Mouse (Mus musculus): ENCODE data around the gene Grk1. TPM values are rescaled to one million over a fixed set of nuclear protein-coding genes. Genes with fewer than 3 reads are reported as not detected.

Gene Grk1
- polyA plus RNA-seq, 1 experiment from 2014 or later: not detected

DNA sequence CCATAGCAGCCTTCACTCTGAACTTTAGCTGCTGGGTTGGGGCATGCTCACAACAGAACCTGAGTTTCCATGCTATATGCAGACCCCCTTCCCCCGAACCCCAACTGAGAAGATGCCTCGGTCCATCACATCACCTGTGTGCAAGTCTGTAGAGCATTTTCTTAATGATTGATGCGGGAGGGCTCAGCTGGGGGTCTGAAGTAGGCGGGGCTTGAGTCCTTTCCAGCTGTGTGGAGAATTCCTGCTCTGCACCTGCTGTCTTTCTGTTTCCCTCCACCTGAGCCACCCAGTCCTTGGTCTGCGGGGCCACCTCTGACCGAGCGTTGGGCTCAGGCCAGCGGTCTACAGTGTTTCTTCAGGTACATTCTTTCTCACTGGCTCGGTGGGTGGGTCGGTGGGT is 30.0 kb downstream of the Grk1 start, which contains the start of gene Tmem255b:
TSS of gene Tmem255b (plus strand) at position 301 of the 400 bp plus-strand sequence.
- Histone ChIP-seq H3K27me3 (replicated peaks; ENCODE audit: control insufficient read depth, insufficient read depth, low read length) (peaks cover 27% of the 10 kb centered on the region), H3K4me2 (ENCODE audit: low read depth, low read length) (no peak within 1 kb of the TSS), H3K9ac (ENCODE audit: low read depth, low read length) (no peak within 1 kb of the TSS), H3K27ac (replicated peaks; ENCODE audit: low read depth, low read length) (no peak within 1 kb of the TSS), H3K4me1 (ENCODE audit: control insufficient read depth, insufficient read depth, low read length) (no peaks in the 10 kb centered on the region), H3K9me3 (ENCODE audit: control insufficient read depth, low read length) (no peaks in the 10 kb centered on the region), H3K4me3 (ENCODE audit: low read depth, low read length) (no peak within 1 kb of the TSS), H3K36me3 (ENCODE audit: control insufficient read depth, insufficient read depth, low read length) (no peaks in the 10 kb centered on the region)
- no peak for ATAC-seq (ENCODE audit: low read depth)
- 17% methylated on average over 10 of the region's 10 CpGs for WGBS
- DNase-seq (ENCODE audit: low spot score): no peak

DNA sequence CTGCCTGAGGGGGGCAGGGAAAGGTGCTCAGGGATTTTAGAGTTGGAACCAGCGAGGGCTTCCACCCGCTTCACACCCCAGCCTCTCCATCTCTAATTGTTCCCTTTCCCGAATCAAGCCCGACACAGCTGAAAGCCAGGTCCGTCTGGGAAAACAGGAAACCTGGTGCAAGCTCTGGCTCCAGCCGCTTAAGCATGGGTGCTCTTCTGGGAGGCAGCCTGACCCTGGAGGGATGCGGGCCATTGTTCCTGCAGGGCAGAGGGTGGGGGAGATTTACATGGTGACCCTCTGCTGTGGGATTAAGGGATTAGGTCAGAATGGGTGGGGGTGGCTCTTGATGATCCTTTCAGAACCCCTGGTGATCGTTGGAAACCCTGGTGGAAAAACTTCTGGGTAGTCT is 31.2 kb downstream of the Grk1 start:
- no peak overlapping the region for H3K27ac ChIP-seq (replicated peaks; ENCODE audit: low read depth, low read length)
- ATAC-seq (ENCODE audit: low read depth) (no peak), DNase-seq (ENCODE audit: low spot score) (no peak)
- no peaks in the 10 kb centered on the region for H3K4me1 ChIP-seq (ENCODE audit: control insufficient read depth, insufficient read depth, low read length)
- H3K4me3 ChIP-seq (ENCODE audit: low read depth, low read length): no peak overlapping the region
- H3K4me2 ChIP-seq (ENCODE audit: low read depth, low read length): no peak overlapping the region
- no peaks in the 10 kb centered on the region for H3K36me3 ChIP-seq (ENCODE audit: control insufficient read depth, insufficient read depth, low read length)
- H3K27me3 ChIP-seq (replicated peaks; ENCODE audit: control insufficient read depth, insufficient read depth, low read length): peaks cover 27% of the 10 kb centered on the region
- H3K9ac ChIP-seq (ENCODE audit: low read depth, low read length): no peak overlapping the region
- no peaks in the 10 kb centered on the region for H3K9me3 ChIP-seq (ENCODE audit: control insufficient read depth, low read length)
- 6% methylated on average over 8 of the region's 8 CpGs for WGBS

DNA sequence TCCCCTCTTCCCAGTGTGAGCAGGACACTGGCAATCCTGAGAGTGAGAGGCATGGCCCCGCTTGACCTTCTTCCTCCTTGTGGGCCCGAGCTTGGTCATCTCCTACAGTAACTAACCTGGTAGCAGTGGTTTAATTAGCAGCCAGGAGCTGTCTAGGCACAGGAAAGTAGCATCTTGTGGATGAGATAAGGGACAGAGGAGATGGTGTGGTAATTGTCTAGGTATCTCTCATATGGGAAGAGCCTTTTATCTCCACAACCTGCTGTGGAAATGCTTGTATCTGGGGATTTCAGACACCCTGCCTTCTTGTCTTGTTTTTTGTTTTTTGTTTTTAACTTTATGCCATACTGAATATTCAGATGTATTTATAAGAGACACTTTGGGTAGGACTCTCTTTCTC is 32.6 kb downstream of the Grk1 start:
- ATAC-seq (ENCODE audit: low read depth) (no peak), DNase-seq (ENCODE audit: low spot score) (no peak)
- peaks cover 27% of the 10 kb centered on the region for H3K27me3 ChIP-seq (replicated peaks; ENCODE audit: control insufficient read depth, insufficient read depth, low read length)
- H3K9ac ChIP-seq (ENCODE audit: low read depth, low read length): no peak overlapping the region
- H3K4me3 ChIP-seq (ENCODE audit: low read depth, low read length): no peak overlapping the region
- H3K36me3 ChIP-seq (ENCODE audit: control insufficient read depth, insufficient read depth, low read length): no peaks in the 10 kb centered on the region
- H3K9me3 ChIP-seq (ENCODE audit: control insufficient read depth, low read length): no peaks in the 10 kb centered on the region
- WGBS: 77% methylated on average over 2 of the region's 2 CpGs
- no peak overlapping the region for H3K4me2 ChIP-seq (ENCODE audit: low read depth, low read length)
- H3K27ac ChIP-seq (replicated peaks; ENCODE audit: low read depth, low read length): no peak overlapping the region
- H3K4me1 ChIP-seq (ENCODE audit: control insufficient read depth, insufficient read depth, low read length): no peaks in the 10 kb centered on the region

DNA sequence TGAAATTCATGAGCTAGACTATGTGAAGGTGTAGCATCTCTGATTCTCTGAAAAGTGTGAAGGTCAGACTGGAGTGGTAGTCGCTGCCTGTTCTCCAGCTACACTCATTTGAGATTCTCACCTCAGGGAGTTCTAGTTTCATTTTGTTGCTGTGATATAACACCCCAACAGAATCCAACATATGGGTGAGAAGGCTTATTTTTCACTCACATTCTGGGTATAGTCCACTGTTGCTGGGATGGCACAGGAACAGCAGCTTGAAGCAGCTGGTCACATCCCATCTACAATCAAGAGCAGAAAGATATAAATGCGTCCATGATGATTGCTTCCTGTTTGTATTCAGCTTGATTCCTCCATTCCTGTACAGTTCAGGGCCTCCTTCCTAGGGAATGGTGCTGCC is 37.3 kb downstream of the Grk1 start:
- H3K27ac ChIP-seq (replicated peaks; ENCODE audit: low read depth, low read length): no peak overlapping the region
- no peak overlapping the region for H3K4me3 ChIP-seq (ENCODE audit: low read depth, low read length)
- no peak overlapping the region for H3K4me2 ChIP-seq (ENCODE audit: low read depth, low read length)
- no peaks in the 10 kb centered on the region for H3K9me3 ChIP-seq (ENCODE audit: control insufficient read depth, low read length)
- WGBS: 92% methylated on average over 2 of the region's 2 CpGs
- no peaks in the 10 kb centered on the region for H3K27me3 ChIP-seq (replicated peaks; ENCODE audit: control insufficient read depth, insufficient read depth, low read length)
- no peaks in the 10 kb centered on the region for H3K4me1 ChIP-seq (ENCODE audit: control insufficient read depth, insufficient read depth, low read length)
- H3K36me3 ChIP-seq (ENCODE audit: control insufficient read depth, insufficient read depth, low read length): no peaks in the 10 kb centered on the region
- H3K9ac ChIP-seq (ENCODE audit: low read depth, low read length): no peak overlapping the region
- ATAC-seq (ENCODE audit: low read depth) (no peak), DNase-seq (ENCODE audit: low spot score) (no peak)

DNA sequence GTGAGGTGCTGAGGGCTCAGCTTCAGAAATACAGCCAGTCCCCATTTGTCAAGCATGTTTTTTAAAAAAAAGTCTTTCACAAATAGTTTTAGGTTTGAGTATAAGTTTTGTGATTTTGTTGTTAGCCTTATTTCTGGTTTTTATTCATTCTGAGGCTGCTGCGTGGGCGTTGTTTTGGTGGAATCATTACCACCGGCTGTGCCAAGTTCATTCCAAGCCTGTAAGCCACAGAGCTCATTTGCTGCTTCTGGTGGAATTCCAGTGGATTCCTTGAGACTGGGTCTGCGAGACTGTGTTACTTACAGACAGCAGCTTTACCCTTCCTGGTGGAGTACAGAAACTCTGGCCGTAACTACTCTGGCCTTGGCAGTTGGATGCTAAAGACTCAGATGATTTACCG is 41.6 kb downstream of the Grk1 start:
- no peaks in the 10 kb centered on the region for H3K4me1 ChIP-seq (ENCODE audit: control insufficient read depth, insufficient read depth, low read length)
- no peak overlapping the region for H3K4me2 ChIP-seq (ENCODE audit: low read depth, low read length)
- no peak overlapping the region for H3K9ac ChIP-seq (ENCODE audit: low read depth, low read length)

DNA sequence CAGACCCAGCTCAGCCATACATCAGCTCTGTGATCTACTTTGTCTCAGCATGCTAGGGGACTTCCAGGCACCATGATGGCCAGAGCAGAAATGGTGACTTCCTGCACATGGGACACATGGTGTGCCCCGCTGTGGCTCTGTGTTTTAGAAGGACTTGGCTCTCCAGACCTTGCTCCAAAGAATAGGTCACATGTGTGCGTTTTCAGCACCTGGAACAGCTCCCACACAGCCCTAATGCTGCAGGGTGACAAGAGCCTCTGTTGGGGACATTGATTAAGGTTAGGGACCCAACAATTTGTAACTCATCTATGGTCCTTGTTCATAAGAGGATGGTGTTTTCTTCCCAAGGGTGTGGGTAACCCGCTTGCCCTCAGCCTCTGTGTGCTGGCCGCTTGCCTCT is 43.3 kb downstream of the Grk1 start:
- Histone ChIP-seq H3K9me3 (ENCODE audit: control insufficient read depth, low read length) (no peaks in the 10 kb centered on the region), H3K4me2 (ENCODE audit: low read depth, low read length) (no peak overlapping the region), H3K27me3 (replicated peaks; ENCODE audit: control insufficient read depth, insufficient read depth, low read length) (no peaks in the 10 kb centered on the region), H3K9ac (ENCODE audit: low read depth, low read length) (no peak overlapping the region), H3K36me3 (ENCODE audit: control insufficient read depth, insufficient read depth, low read length) (no peaks in the 10 kb centered on the region), H3K27ac (replicated peaks; ENCODE audit: low read depth, low read length) (no peak overlapping the region), H3K4me1 (ENCODE audit: control insufficient read depth, insufficient read depth, low read length) (no peaks in the 10 kb centered on the region), H3K4me3 (ENCODE audit: low read depth, low read length) (no peak overlapping the region)
- DNase-seq (ENCODE audit: low spot score) (peak; percentile 53), ATAC-seq (ENCODE audit: low read depth) (no peak)
- 39% methylated on average over 4 of the region's 4 CpGs for WGBS

More for the DNA sequence above, 41.6 kb downstream of the Grk1 start:
- H3K27ac ChIP-seq (replicated peaks; ENCODE audit: low read depth, low read length): no peak overlapping the region
- 83% methylated on average over 6 of the region's 6 CpGs for WGBS
- H3K36me3 ChIP-seq (ENCODE audit: control insufficient read depth, insufficient read depth, low read length): no peaks in the 10 kb centered on the region
- DNase-seq (ENCODE audit: low spot score): no peak
- no peak overlapping the region for H3K4me3 ChIP-seq (ENCODE audit: low read depth, low read length)
- H3K9me3 ChIP-seq (ENCODE audit: control insufficient read depth, low read length): no peaks in the 10 kb centered on the region
- no peak for ATAC-seq (ENCODE audit: low read depth)
- H3K27me3 ChIP-seq (replicated peaks; ENCODE audit: control insufficient read depth, insufficient read depth, low read length): no peaks in the 10 kb centered on the region

DNA sequence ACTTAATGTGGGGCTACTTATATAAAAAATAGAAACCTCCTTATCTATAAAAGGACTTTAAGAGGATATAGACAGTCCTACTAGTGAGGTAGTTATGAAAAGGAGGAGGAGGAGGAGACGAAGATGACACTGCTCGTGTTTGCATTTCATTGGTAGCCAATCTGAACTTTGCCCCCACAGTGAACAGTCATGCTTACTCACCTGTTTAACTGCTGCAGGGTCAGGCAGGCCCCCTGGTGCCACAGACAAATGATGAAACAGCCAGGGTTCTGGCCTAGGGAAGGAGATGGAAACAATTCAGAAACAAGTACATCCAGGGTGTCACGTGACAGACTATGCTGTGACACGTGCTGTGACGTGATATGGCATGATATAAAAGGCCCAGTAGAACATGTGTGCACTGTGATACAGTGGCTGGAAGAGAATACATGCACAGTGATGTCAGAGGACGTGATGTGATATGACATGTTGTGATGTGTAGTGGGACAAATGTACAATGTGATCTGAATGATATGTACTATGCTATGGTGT is 46.9 kb downstream of the Grk1 start:
- Histone ChIP-seq H3K27ac (replicated peaks; ENCODE audit: low read depth, low read length) (no peak overlapping the region), H3K36me3 (ENCODE audit: control insufficient read depth, insufficient read depth, low read length) (no peaks in the 10 kb centered on the region), H3K9ac (ENCODE audit: low read depth, low read length) (no peak overlapping the region), H3K27me3 (replicated peaks; ENCODE audit: control insufficient read depth, insufficient read depth, low read length) (no peaks in the 10 kb centered on the region), H3K4me3 (ENCODE audit: low read depth, low read length) (no peak overlapping the region), H3K4me1 (ENCODE audit: control insufficient read depth, insufficient read depth, low read length) (no peaks in the 10 kb centered on the region), H3K4me2 (ENCODE audit: low read depth, low read length) (no peak overlapping the region), H3K9me3 (ENCODE audit: control insufficient read depth, low read length) (no peaks in the 10 kb centered on the region)
- no peak for ATAC-seq (ENCODE audit: low read depth)
- 68% methylated on average over 6 of the region's 6 CpGs for WGBS
- no peak for DNase-seq (ENCODE audit: low spot score)

DNA sequence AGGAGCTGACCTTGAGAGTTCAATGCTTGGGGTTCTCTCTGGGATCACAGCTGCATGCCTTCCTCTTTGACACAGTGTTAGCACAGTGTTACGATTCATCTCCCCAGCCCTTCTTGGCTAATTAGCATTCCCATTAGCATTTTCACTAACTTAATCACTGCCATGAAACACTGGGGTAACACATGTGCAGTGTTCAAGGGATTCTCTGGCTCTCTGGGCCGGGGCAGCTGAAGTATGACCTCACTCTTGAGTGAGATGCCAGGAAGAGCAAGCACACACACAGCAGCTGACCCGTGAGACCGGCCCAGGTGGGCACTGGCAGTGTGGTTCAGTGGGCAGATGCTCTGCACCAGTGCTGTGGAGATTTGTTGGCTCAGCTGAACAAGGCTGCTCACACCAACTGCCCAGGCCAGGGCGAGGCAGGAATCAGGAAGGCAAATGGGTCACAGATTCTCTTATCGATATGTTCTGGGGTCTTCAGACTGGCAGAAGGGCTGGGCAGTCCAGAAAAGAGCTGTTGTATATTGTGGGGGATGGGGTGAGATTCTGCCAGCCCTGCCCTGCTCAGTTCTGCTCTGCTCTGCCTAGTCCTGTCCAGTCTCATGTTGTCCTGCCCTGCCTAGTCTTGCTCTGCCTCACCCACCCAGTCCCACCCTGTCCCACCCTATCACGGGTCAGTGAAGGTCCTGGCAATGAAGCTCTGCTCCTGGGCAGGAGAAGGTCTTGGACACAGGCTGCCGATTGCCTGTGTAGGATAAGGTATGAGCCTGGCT is 49.6 kb downstream of the Grk1 start:
- DNase-seq (ENCODE audit: low spot score) (no peak), ATAC-seq (ENCODE audit: low read depth) (no peak)
- no peak overlapping the region for H3K4me3 ChIP-seq (ENCODE audit: low read depth, low read length)
- no peaks in the 10 kb centered on the region for H3K27me3 ChIP-seq (replicated peaks; ENCODE audit: control insufficient read depth, insufficient read depth, low read length)
- no peak overlapping the region for H3K4me2 ChIP-seq (ENCODE audit: low read depth, low read length)
- no peak overlapping the region for H3K9ac ChIP-seq (ENCODE audit: low read depth, low read length)
- 58% methylated on average over 6 of the region's 8 CpGs for WGBS
- H3K27ac ChIP-seq (replicated peaks; ENCODE audit: low read depth, low read length): no peak overlapping the region
- no peaks in the 10 kb centered on the region for H3K4me1 ChIP-seq (ENCODE audit: control insufficient read depth, insufficient read depth, low read length)
- H3K9me3 ChIP-seq (ENCODE audit: control insufficient read depth, low read length): no peaks in the 10 kb centered on the region
- H3K36me3 ChIP-seq (ENCODE audit: control insufficient read depth, insufficient read depth, low read length): no peaks in the 10 kb centered on the region

DNA sequence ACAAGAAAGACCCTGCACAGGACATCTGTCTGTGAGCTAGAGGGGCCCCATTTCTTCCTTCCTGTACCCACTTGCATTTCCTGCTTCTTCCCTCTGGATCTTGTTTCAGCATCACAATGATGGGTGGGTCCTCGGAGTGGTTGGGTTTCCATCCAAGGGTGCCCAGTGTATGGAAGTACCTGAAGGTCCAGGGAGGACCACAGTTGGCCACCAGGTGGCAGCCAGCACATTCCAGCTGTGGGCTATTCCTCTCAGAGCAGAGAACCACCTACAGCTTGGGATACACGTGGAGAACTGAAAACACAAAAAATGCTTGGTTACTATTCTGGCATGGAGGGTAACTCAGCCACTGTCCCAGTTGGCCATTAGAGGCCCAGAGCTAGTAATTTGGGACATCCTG is 50.4 kb downstream of the Grk1 start:
- Histone ChIP-seq H3K27ac (replicated peaks; ENCODE audit: low read depth, low read length) (no peak overlapping the region), H3K9ac (ENCODE audit: low read depth, low read length) (no peak overlapping the region), H3K36me3 (ENCODE audit: control insufficient read depth, insufficient read depth, low read length) (no peaks in the 10 kb centered on the region), H3K4me2 (ENCODE audit: low read depth, low read length) (no peak overlapping the region), H3K4me3 (ENCODE audit: low read depth, low read length) (no peak overlapping the region), H3K4me1 (ENCODE audit: control insufficient read depth, insufficient read depth, low read length) (no peaks in the 10 kb centered on the region), H3K9me3 (ENCODE audit: control insufficient read depth, low read length) (no peaks in the 10 kb centered on the region), H3K27me3 (replicated peaks; ENCODE audit: control insufficient read depth, insufficient read depth, low read length) (no peaks in the 10 kb centered on the region)
- DNase-seq (ENCODE audit: low spot score): peak; percentile 59
- 34% methylated on average over 2 of the region's 2 CpGs for WGBS
- ATAC-seq (ENCODE audit: low read depth): peak; percentile 82
